Mouse (Mus musculus) layer of hippocampus, adult 2 months (tissue): ENCODE results near the gene Syce1l. TPM values are rescaled to one million over a fixed set of nuclear protein-coding genes. Genes with fewer than 3 reads are reported as not detected.

Experiments used
- DNase-seq, 2 experiments: peaks; one replicate each; pipeline ENCODE4 v3.0.0; 2022; ENCODE audit warnings: low spot score in 2 of 2
- H3K27ac ChIP-seq: fragments of 200-600 bp; 2 replicates; pipeline ENCODE4 v1.8.1; 2022
- H3K4me3 ChIP-seq: fragments of 200-600 bp; 2 replicates; pipeline ENCODE4 v1.8.1; 2022; ENCODE audit warnings: mild to moderate bottlenecking
- CTCF ChIP-seq: fragments of 200-600 bp; conservative IDR thresholded peaks from 2 replicates; pipeline ENCODE4 v1.8.1; 2022; ENCODE audit warnings: antibody characterized with exemption, mild to moderate bottlenecking, moderate library complexity
- total RNA-seq, 2 experiments: library from RNA; stranded (reverse); gene quantifications; 2 replicates each; pipeline ENCODE4 v1.2.3; 2021

The Syce1l gene
- total RNA-seq, 2 experiments from 2014 or later = 0.69 TPM

GRCm38 (mm10) chr8:113656681-113657298 is 13.8 kb downstream of the Syce1l start:
- H3K27ac ChIP-seq = no peak overlapping the region
- TF ChIP-seq CTCF = no peak
- no peak overlapping the region for H3K4me3 ChIP-seq
- no peak for DNase-seq

GRCm38 (mm10) chr8:113660128-113660527 is 17.1 kb downstream of the Syce1l start:
- no peak overlapping the region for H3K4me3 ChIP-seq
- no peak for TF ChIP-seq CTCF
- no peak overlapping the region for H3K27ac ChIP-seq
- DNase-seq = no peak

GRCm38 (mm10) chr8:113664544-113664943 is 21.5 kb downstream of the Syce1l start:
- TF ChIP-seq CTCF = peak; percentile 90

DNA sequence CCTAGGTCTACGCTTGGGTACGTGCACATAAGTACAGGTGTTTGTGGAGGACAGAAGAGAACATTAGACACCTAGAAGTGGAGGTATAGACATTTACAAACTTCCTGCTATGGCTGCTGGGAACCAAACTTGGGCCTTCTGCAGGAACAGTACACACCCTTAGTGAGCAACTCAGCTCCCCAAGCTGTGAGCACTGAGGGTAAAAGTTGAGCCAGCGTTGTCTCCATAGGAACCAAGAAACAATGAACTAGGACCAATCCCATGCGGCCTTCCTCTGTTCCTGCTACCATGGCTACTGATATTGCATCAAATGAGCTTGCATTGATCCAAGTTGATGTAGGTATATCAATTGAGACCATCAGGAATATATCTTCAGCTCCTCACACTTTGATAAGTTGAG is 22.0 kb downstream of the Syce1l start:
- no peak for TF ChIP-seq CTCF
- H3K27ac ChIP-seq = no peak overlapping the region
- no peak overlapping the region for H3K4me3 ChIP-seq
- DNase-seq = no peak

More at GRCm38 (mm10) chr8:113664544-113664943, 21.5 kb downstream of the Syce1l start:
- Histone ChIP-seq H3K27ac (no peak overlapping the region), H3K4me3 (no peak overlapping the region)
- DNase-seq = peak; percentile 89 to 91

DNA sequence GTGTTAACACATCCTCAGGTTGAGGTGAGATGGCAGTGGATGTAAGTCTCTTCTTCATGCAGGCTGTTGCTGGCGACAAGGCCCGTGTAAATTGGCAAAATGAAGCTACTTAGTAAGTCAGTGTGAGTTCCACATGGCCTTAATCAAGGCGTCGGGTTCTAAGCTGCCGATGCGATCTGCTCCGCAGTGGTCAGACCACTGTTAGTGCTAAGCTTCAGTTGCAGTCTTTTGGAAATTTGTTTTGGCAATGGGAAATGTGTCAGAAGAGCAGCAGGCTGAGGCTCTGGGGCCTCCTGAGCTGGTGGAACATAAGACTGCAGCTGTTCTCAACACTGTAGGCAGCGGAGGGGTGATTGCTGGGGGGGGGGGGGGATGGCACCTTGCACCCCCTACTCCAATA is 22.9 kb downstream of the Syce1l start:
- no peak overlapping the region for H3K4me3 ChIP-seq
- H3K27ac ChIP-seq = no peak overlapping the region
- no peak for TF ChIP-seq CTCF
- DNase-seq = no peak

- H3K4me3 ChIP-seq = no peak overlapping the region
- H3K27ac ChIP-seq = no peak overlapping the region
- DNase-seq = no peak
- TF ChIP-seq CTCF = no peak
These were observed 23.9 kb downstream of the Syce1l start for GRCm38 (mm10) chr8:113666714-113667432.

DNA sequence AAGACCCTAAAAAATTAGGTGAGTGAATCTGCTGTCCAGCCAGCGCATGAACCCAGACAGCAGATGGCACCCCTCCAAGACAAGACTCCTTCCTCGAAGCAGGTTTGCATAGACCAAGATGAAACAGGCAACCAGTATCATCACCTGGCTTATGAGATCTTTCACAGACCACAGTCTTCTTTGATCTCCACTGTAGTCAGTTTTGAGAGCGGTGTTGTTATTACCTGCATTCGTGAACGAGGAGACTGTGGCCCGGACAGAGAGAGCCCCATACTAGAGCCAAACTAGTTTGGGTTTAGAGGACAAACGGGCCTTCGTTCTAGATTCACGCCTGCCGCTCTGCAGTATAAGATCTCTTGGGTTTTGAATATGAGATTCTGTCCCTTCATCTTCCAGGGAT is 26.9 kb downstream of the Syce1l start:
- DNase-seq = no peak
- H3K27ac ChIP-seq = no peak overlapping the region
- H3K4me3 ChIP-seq = no peak overlapping the region
- no peak for TF ChIP-seq CTCF

- Histone ChIP-seq H3K4me3 (no peak overlapping the region), H3K27ac (no peak overlapping the region)
- no peak for TF ChIP-seq CTCF
- no peak for DNase-seq
These were observed 29.7 kb downstream of the Syce1l start for GRCm38 (mm10) chr8:113672599-113673255.

DNA sequence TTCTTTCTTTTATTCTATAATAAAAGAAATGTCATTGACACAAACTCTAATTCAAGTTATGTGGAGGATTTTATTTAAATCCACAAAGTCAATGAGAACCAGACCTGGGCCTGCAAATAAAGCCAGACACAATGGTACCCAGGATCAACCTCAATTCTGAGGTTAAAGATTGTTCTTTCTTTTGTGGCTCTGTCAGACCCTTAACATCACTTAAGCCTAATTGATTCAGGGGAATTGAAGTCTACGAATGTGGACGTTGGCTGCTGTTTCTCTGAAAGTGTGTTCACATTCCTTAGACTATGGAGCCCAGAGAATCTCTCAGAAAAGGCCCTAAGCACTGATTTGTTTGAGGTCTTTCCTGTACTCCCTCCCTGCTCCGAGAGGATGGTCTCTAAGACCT is 30.3 kb downstream of the Syce1l start:
- no peak overlapping the region for H3K27ac ChIP-seq
- H3K4me3 ChIP-seq = no peak overlapping the region
- TF ChIP-seq CTCF = no peak
- no peak for DNase-seq

- H3K4me3 ChIP-seq = no peak overlapping the region
- no peak for DNase-seq
- TF ChIP-seq CTCF = no peak
- no peak overlapping the region for H3K27ac ChIP-seq
These were observed 31.6 kb downstream of the Syce1l start for GRCm38 (mm10) chr8:113674611-113675010.

GRCm38 (mm10) chr8:113675281-113675680 is 32.3 kb downstream of the Syce1l start:
- Histone ChIP-seq H3K4me3 (no peak overlapping the region), H3K27ac (no peak overlapping the region)
- no peak for DNase-seq
- TF ChIP-seq CTCF = no peak

GRCm38 (mm10) chr8:113676811-113677210 is 33.8 kb downstream of the Syce1l start:
- TF ChIP-seq CTCF = no peak
- Histone ChIP-seq H3K4me3 (no peak overlapping the region), H3K27ac (no peak overlapping the region)
- DNase-seq = no peak

DNA sequence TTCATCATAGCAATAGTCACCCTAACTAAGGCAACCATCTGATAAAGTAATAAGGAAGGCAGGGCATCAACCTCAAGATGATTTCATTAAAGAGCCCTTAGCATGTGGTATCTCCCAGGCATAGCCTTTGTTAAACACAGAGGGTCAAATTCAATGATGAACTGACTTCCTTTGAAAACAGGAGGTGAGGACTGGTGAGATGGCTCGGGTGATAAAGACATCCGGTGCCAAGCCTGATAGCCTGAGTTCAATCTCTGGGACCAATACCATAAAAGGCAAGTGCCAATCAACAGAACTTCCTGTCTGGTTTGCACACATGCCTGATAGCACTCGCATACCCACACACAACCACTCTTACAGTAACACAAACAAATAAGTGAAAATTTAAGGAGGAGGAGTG is 36.3 kb downstream of the Syce1l start:
- DNase-seq = no peak
- Histone ChIP-seq H3K4me3 (no peak overlapping the region), H3K27ac (no peak overlapping the region)
- no peak for TF ChIP-seq CTCF

GRCm38 (mm10) chr8:113687889-113688542 is 45.0 kb downstream of the Syce1l start:
- Histone ChIP-seq H3K27ac (no peak overlapping the region), H3K4me3 (peak overlapping the region; percentile 6; the same call in 1 of the 2 replicates)
- TF ChIP-seq CTCF = no peak
- no peak for DNase-seq
